Mouse (Mus musculus) hindbrain, embryonic 16.5 days (tissue): ENCODE results near the gene Usp49. TPM values are rescaled to one million over a fixed set of nuclear protein-coding genes. Genes with fewer than 3 reads are reported as not detected.

ENCODE experiments used
- ATAC-seq: fragments of 200-750 bp; cut with Nextera tagmentation; 2 replicates; pipeline ENCODE4 v1.8.0; 2017; ENCODE audit warnings: moderate TSS enrichment, moderate library complexity
- H3K27ac ChIP-seq: fragments of 300-500 bp; sonication (generic); 2 replicates; pipeline ENCODE4 v1.5.1; 2014; ENCODE audit warnings: low read depth, mild to moderate bottlenecking, control low read depth, low read length, moderate library complexity
- H3K27me3 ChIP-seq: fragments of 300-500 bp; sonication (generic); replicated peaks from 2 replicates; pipeline ENCODE4 v1.6.1; 2014; ENCODE audit warnings: low read length; ENCODE audit not compliant: control insufficient read depth, insufficient read depth
- H3K36me3 ChIP-seq: fragments of 300-500 bp; sonication (generic); 2 replicates; pipeline ENCODE4 v1.6.1; 2014; ENCODE audit warnings: mild to moderate bottlenecking, low read length, moderate library complexity, mixed read lengths; ENCODE audit not compliant: control insufficient read depth, insufficient read depth
- H3K4me1 ChIP-seq: fragments of 300-500 bp; sonication (generic); 2 replicates; pipeline ENCODE4 v1.6.1; 2014; ENCODE audit warnings: low read depth, low read length; ENCODE audit not compliant: control insufficient read depth, insufficient read depth
- H3K4me2 ChIP-seq: fragments of 300-500 bp; sonication (generic); 2 replicates; pipeline ENCODE4 v1.6.1; 2014; ENCODE audit warnings: mild to moderate bottlenecking, low read length, control low read depth, moderate library complexity
- H3K4me3 ChIP-seq: fragments of 300-500 bp; sonication (generic); 2 replicates; pipeline ENCODE4 v1.5.1; 2014; ENCODE audit warnings: mild to moderate bottlenecking, low read length, control low read depth, moderate library complexity
- H3K9ac ChIP-seq: fragments of 300-500 bp; sonication (generic); 2 replicates; pipeline ENCODE4 v1.6.1; 2014; ENCODE audit warnings: low read depth, mild to moderate bottlenecking, control low read depth, low read length, moderate library complexity
- H3K9me3 ChIP-seq: fragments of 300-500 bp; sonication (generic); 2 replicates; pipeline ENCODE4 v1.6.1; 2014; ENCODE audit warnings: mild to moderate bottlenecking, low read length, moderate library complexity; ENCODE audit not compliant: control insufficient read depth
- WGBS: fragments of 180-500 bp; shearing (Covaris S2); extraction: QIAGEN DNeasy Blood & Tissue Kit; methylation state at CpG from one replicate; pipeline ENCODE4 v1.1.7; 2014; 5-methylcytosine and 5-hydroxymethylcytosine counted together
- polyA plus RNA-seq: library from polyadenylated mRNA; unstranded; fragments of >200 nt; fragmentation: Nextera tagmentation; extraction: Ambion mirVana; gene quantifications from 2 replicates; pipeline ENCODE4 v1.2.1, GENCODE M21; 2015

Usp49 gene
- polyA plus RNA-seq, 1 experiment from 2014 or later: 5.2 TPM

DNA sequence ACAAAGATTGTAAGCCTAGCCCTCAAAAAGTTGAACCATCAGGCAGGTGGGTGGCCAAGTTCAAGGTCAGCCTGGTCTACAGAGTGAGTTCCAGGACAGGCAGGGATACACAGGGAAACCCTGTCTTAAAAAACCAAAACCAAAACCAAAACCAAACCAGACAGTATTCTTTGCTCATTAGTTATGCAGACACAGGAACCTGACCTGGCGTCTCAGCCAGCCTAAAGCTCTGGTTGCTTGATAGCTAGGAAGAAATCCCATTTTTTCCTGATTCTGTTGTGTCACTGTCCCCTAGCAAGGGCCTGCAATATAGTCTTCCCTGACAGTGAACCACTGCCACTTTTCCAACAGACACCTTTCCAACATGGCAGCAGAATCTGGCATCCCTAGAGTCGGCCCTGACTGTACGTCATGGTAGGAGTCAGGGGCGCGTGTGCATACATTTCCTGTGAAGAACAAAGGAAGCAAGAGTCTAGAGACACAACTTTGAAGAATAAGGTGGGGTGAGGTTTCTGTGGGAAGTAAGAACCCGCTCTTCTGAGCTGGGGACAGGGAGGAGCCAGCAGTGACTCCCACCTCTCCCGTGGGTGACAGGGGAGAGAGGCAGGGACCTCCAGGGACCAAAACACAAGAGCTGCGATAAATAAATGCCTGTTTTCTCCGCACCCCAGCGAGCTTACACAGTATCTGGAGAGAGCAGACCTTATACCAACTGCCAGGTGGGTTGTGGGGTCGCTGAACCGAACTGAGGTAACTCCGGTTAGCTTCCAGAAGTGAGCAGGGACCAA is 29.7 kb upstream of the Usp49 start:
- H3K4me1 ChIP-seq: peaks cover 10% of the 10 kb centered on the region; the same call in 1 of the 2 replicates
- no peak overlapping the region for H3K4me2 ChIP-seq
- no peaks in the 10 kb centered on the region for H3K27me3 ChIP-seq
- 91% methylated on average over 13 of the region's 13 CpGs for WGBS
- ATAC-seq: no peak
- no peak overlapping the region for H3K9ac ChIP-seq
- no peak overlapping the region for H3K27ac ChIP-seq
- H3K36me3 ChIP-seq: peaks cover 41% of the 10 kb centered on the region
- no peaks in the 10 kb centered on the region for H3K9me3 ChIP-seq
- no peak overlapping the region for H3K4me3 ChIP-seq

DNA sequence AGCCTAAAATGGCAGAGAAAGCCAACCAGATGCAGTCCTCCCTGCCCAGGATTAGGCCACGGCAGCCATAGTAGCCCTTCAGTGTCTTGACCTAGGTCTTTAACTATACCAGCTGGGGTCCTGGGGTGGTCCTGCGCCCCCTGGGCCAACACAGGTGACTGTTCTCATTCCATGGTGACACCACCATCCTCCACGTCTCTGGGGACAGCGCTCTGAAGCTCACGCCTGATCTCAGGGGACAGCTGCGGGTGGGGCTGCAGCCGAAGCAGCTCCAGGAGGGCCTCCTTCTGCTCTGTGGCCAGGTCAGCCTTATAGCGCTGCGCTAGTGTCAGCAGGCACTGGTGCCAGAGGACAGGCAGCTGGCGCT is 29.1 kb upstream of the Usp49 start:
- WGBS: 93% methylated on average over 10 of the region's 10 CpGs
- no peak for ATAC-seq
- no peak overlapping the region for H3K9ac ChIP-seq
- H3K27ac ChIP-seq: no peak overlapping the region
- peaks cover 9% of the 10 kb centered on the region; the same call in 1 of the 2 replicates for H3K4me1 ChIP-seq
- no peaks in the 10 kb centered on the region for H3K9me3 ChIP-seq
- H3K4me2 ChIP-seq: no peak overlapping the region
- no peaks in the 10 kb centered on the region for H3K27me3 ChIP-seq
- no peak overlapping the region for H3K4me3 ChIP-seq
- H3K36me3 ChIP-seq: peaks cover 41% of the 10 kb centered on the region

DNA sequence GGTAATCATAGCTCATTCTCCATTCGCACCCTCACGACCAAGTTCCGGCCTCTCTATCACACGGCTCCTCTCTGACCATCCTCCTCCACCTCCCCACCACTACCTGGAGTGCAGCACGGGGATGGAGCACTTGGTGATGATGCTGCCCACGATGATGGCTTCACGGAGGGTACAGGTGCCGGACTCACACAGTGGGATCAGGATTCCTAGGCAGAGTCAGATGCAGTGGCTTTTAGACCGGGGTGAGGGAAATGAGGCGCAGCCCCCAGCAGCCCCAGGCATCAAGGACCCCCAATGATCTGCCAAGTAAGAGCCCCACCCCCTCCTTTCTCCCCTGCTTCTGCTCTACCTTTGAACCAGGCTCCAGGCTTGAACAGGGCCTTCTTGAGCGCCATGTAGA is 28.2 kb upstream of the Usp49 start:
- Histone ChIP-seq H3K27ac (no peak overlapping the region), H3K4me1 (peaks cover 7% of the 10 kb centered on the region; the same call in 1 of the 2 replicates), H3K9ac (no peak overlapping the region), H3K4me3 (no peak overlapping the region), H3K4me2 (no peak overlapping the region), H3K27me3 (no peaks in the 10 kb centered on the region), H3K36me3 (peaks cover 48% of the 10 kb centered on the region), H3K9me3 (no peaks in the 10 kb centered on the region)
- no peak for ATAC-seq
- WGBS: 94% methylated on average over 11 of the region's 11 CpGs

DNA sequence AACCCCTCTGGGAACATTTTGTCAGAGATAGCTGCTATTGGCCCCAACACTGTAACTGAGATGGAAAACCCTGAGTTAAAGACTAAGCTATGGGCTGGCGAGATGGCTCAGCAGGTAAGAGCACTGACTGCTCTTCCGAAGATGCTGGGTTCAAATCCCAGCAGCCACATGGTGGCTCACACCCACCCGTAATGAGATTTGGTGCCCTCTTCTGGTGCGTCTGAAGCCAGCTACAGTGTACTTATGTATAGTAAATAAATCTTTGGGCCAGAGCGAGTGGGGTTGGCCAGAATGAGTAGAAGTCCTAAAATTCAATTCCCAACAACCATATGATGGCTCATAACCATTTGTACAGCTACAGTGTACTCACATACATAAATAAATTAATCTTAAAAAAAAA is 24.3 kb upstream of the Usp49 start:
- Histone ChIP-seq H3K9me3 (no peaks in the 10 kb centered on the region), H3K4me2 (no peak overlapping the region), H3K4me1 (peaks cover 10% of the 10 kb centered on the region), H3K9ac (no peak overlapping the region), H3K36me3 (peaks cover 44% of the 10 kb centered on the region), H3K27me3 (no peaks in the 10 kb centered on the region), H3K4me3 (no peak overlapping the region), H3K27ac (no peak overlapping the region)
- 78% methylated on average over 5 of the region's 5 CpGs for WGBS
- no peak for ATAC-seq

DNA sequence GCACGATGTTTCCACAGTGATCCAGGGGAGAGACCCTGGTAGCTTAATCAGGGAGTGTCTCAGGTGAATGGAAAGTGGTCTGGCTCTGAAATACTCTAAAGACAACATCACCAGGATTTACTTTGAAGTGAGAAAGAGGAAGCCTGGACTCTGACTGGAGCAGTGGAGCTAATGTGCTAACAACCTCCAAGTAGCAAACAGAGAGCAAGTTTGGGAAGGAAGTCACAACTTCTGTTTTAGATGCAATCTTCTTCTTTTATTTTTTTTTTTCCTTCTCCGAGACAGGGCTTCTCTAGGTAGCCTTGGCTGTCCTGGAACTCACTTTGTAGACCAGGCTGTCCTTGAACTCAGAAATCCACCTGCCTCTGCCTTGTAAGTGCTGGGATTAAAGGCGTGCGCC is 21.3 kb upstream of the Usp49 start:
- Histone ChIP-seq H3K27ac (no peak overlapping the region), H3K36me3 (peaks cover 25% of the 10 kb centered on the region), H3K9ac (no peak overlapping the region), H3K4me1 (peaks cover 22% of the 10 kb centered on the region), H3K4me3 (no peak overlapping the region), H3K27me3 (no peaks in the 10 kb centered on the region), H3K4me2 (no peak overlapping the region), H3K9me3 (no peaks in the 10 kb centered on the region)
- WGBS: 89% methylated on average over 4 of the region's 4 CpGs
- no peak for ATAC-seq

GRCm38 (mm10) chr17:47610849-47611660 is 19.4 kb upstream of the Usp49 start, which contains the start of the genes Bysl, Med20 and Gm20517:
Gene Bysl, minus strand, starts transcription at chr17:47611492.
Gene Med20, plus strand, starts transcription at chr17:47611582.
Gene Gm20517, plus strand, starts transcription at chr17:47611589.
- Histone ChIP-seq H3K27ac (peak within 1 kb of the TSS; percentile 76), H3K27me3 (no peaks in the 10 kb centered on the region), H3K9me3 (no peaks in the 10 kb centered on the region), H3K9ac (peak within 1 kb of the TSS; percentile 72), H3K4me3 (peak within 1 kb of the TSS; percentile 71), H3K4me2 (peak within 1 kb of the TSS; percentile 83), H3K36me3 (peaks cover 16% of the 10 kb centered on the region), H3K4me1 (peaks cover 22% of the 10 kb centered on the region)
- peak; percentile 96 for ATAC-seq
- 0% methylated on average over 57 of the region's 59 CpGs for WGBS

- Histone ChIP-seq H3K27me3 (no peaks in the 10 kb centered on the region), H3K9me3 (no peaks in the 10 kb centered on the region), H3K27ac (peak overlapping the region; percentile 51), H3K36me3 (peaks cover 13% of the 10 kb centered on the region), H3K4me2 (peak overlapping the region; percentile 83), H3K4me3 (peak overlapping the region; percentile 71), H3K4me1 (peaks cover 22% of the 10 kb centered on the region), H3K9ac (peak overlapping the region; percentile 72)
- no peak for ATAC-seq
- whole genome bisulfite sequencing: 0% methylated on average over 13 of the region's 13 CpGs
These were observed 18.9 kb upstream of the Usp49 start for GRCm38 (mm10) chr17:47611661-47611982.

DNA sequence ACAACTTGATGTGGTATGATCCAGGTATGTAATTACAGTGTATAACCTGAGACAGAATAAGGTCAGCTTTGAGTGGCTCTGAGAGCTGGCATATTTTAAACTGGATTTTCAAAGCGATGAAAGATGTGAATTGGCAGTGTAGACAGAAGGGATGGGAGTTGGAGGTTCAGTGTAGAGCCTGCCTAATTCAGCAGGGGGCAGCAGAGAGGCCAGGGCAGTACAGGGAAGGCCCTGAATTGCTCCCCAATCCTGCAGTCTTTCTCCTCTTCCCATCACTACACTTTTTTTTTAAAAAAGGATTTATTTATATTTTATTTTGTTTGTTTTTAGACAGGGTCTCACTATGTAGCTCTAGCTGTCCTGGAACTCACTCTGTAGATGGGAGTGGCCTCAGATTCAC is 16.5 kb upstream of the Usp49 start:
- Histone ChIP-seq H3K9me3 (no peaks in the 10 kb centered on the region), H3K9ac (no peak overlapping the region), H3K4me3 (no peak overlapping the region), H3K36me3 (peaks cover 8% of the 10 kb centered on the region), H3K4me1 (peaks cover 22% of the 10 kb centered on the region), H3K4me2 (no peak overlapping the region), H3K27me3 (no peaks in the 10 kb centered on the region), H3K27ac (no peak overlapping the region)
- no peak for ATAC-seq
- 92% methylated on average over 1 of the region's 1 CpGs for WGBS

DNA sequence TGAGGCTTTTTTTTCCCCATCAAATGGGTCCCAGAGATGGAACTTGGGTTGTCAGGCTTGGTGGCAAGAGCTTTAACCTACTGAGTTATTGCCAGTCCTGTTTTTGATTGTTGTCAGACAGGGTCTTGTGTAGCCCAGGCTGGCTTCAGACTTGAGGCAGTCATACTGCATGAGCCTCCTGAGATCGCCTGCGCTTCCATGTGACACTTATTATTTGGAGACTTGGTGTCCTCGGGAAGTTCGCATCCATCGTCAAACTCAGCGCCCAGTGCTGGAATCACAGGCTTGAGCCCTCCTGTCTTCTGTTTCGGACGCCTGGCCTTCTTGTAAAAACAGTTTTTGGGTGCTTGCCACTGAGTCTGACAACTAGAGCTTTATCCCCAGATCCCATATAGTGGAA is 14.4 kb upstream of the Usp49 start:
- WGBS: 96% methylated on average over 8 of the region's 8 CpGs
- ATAC-seq: no peak
- H3K36me3 ChIP-seq: peaks cover 12% of the 10 kb centered on the region

More for the DNA sequence above, 14.4 kb upstream of the Usp49 start:
- H3K9me3 ChIP-seq: no peaks in the 10 kb centered on the region
- no peak overlapping the region for H3K9ac ChIP-seq
- H3K4me1 ChIP-seq: peaks cover 12% of the 10 kb centered on the region
- no peaks in the 10 kb centered on the region for H3K27me3 ChIP-seq
- no peak overlapping the region for H3K4me2 ChIP-seq
- no peak overlapping the region for H3K4me3 ChIP-seq
- H3K27ac ChIP-seq: no peak overlapping the region
